Mouse (Mus musculus): ENCODE results near the gene Casd1. TPM values are rescaled to one million over a fixed set of nuclear protein-coding genes. Genes with fewer than 3 reads are reported as not detected.

Casd1 gene
- 32.4 and 34.3 TPM in 2 replicates for polyA plus RNA-seq (2015; fragmentation: Nextera tagmentation; extraction: Ambion mirVana)

DNA sequence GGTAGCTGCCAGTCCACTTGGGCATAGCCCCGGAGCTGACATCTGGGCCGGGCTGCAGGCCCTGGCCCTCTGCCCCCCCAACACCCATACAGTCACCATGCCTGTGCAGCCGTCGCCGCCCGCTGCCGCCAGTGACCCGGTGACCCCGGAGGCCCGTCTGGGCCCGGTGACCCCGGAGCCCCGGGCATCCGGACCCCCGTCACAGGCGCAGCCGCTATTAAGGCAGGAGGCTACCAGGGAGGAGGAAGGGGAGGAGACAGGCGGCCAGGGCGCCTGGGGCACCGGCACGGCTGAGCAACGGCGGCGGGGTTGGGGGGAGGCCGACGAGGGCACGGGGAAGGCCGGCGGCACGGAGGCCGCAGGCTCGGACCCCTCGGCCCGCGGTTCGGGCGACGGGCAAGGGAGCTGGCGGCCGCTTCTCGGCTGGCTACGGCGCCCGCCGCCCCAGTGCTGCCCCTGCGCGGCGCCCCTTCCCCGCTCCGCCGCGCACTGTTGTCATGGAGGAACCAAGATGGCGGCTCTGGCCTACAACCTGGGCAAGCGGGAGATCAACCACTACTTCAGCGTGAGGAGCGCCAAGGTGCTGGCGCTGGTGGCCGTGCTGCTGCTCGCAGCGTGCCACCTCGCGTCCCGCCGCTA lies at the start of gene Casd1:
Casd1 (plus strand) TSS at position 182 of the 639 bp plus-strand sequence.
- Histone ChIP-seq H3K9me3 (no peaks in the 10 kb centered on the region), H3K9ac (peak within 1 kb of the TSS; percentile 99), H3K27ac (peak within 1 kb of the TSS; percentile 92), H3K4me1 (peaks cover 27% of the 10 kb centered on the region), H3K36me3 (no peaks in the 10 kb centered on the region), H3K4me3 (peak within 1 kb of the TSS; percentile 87), H3K4me2 (peak within 1 kb of the TSS; percentile 82), H3K27me3 (no peaks in the 10 kb centered on the region)
- WGBS: 2% methylated on average over 59 of the region's 64 CpGs
- ATAC-seq (ENCODE audit: borderline replicate concordance, extremely low read depth, low FRiP score, low TSS enrichment): peak; percentile 83

DNA sequence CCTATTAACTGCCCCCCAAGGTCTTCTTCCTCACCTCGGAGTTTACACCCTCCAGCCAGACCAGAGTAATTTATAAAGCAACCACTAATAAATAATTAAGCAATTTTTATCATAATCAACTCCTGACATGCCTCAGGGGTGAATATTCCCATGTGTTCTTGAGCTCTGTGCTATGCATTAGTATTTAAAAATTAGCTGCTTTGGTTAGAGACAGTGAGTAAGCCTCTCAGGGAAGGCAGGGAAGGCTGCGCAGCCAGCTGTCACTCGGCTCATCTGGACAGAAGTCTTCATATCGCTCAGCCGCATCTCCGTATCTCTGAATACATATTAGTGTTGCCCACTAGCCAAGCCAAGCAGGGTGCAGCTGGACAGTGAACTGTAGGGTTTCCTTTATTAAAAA lies 45.3 kb upstream of the Casd1 start:
- H3K9me3 ChIP-seq: no peaks in the 10 kb centered on the region
- no peaks in the 10 kb centered on the region for H3K36me3 ChIP-seq
- no peak overlapping the region for H3K4me3 ChIP-seq
- ATAC-seq (ENCODE audit: borderline replicate concordance, extremely low read depth, low FRiP score, low TSS enrichment): no peak
- H3K27me3 ChIP-seq: no peaks in the 10 kb centered on the region
- 64% methylated on average over 6 of the region's 6 CpGs for WGBS
- no peak overlapping the region for H3K4me2 ChIP-seq
- H3K9ac ChIP-seq: no peak overlapping the region
- peaks cover 7% of the 10 kb centered on the region; the same call in 1 of the 2 replicates for H3K4me1 ChIP-seq
- no peak overlapping the region for H3K27ac ChIP-seq

- Histone ChIP-seq H3K27ac (no peak overlapping the region), H3K4me2 (no peak overlapping the region), H3K4me1 (peaks cover 20% of the 10 kb centered on the region), H3K4me3 (no peak overlapping the region), H3K36me3 (no peaks in the 10 kb centered on the region), H3K27me3 (no peaks in the 10 kb centered on the region), H3K9ac (no peak overlapping the region), H3K9me3 (no peaks in the 10 kb centered on the region)
- 63% methylated on average over 8 of the region's 8 CpGs for WGBS
- no peak for ATAC-seq (ENCODE audit: borderline replicate concordance, extremely low read depth, low FRiP score, low TSS enrichment)
These were observed 43.6 kb upstream of the Casd1 start for GRCm38 (mm10) chr6:4557086-4557485.

- 13% methylated on average over 7 of the region's 7 CpGs for whole genome bisulfite sequencing
- Histone ChIP-seq H3K9ac (no peak overlapping the region), H3K4me2 (peak overlapping the region; percentile 26; the same call in 1 of the 2 replicates), H3K27ac (no peak overlapping the region), H3K4me3 (no peak overlapping the region), H3K4me1 (peaks cover 21% of the 10 kb centered on the region), H3K27me3 (no peaks in the 10 kb centered on the region), H3K9me3 (no peaks in the 10 kb centered on the region), H3K36me3 (no peaks in the 10 kb centered on the region)
- peak; percentile 53 for ATAC-seq (ENCODE audit: borderline replicate concordance, extremely low read depth, low FRiP score, low TSS enrichment)
These were observed 43.0 kb upstream of the Casd1 start for GRCm38 (mm10) chr6:4557678-4558077.

DNA sequence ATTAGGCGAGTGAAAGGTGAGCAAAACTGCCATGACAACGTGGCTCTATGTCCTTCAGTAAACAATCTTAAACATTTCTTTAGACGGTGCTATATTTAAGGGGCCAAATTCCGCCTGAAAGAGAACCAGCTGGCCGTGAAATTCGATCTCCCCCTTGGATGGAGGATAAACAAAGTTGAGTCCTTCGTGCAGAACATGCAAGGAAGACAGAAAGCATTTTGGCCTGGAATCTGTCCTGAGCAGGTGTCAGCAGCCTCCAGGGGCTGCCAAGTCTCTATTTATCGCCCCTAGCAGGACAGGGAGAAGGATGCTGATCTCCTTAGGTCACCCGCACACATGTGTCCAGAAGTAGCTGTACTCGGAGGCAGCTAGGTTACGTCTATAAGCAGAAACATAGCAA lies 39.5 kb upstream of the Casd1 start:
- H3K4me2 ChIP-seq: no peak overlapping the region
- peak overlapping the region; percentile 24; the same call in 1 of the 2 replicates for H3K27ac ChIP-seq
- peaks cover 23% of the 10 kb centered on the region for H3K4me1 ChIP-seq
- no peak overlapping the region for H3K9ac ChIP-seq
- ATAC-seq (ENCODE audit: borderline replicate concordance, extremely low read depth, low FRiP score, low TSS enrichment): peak; percentile 36; the same call in 1 of the 2 replicates
- no peaks in the 10 kb centered on the region for H3K9me3 ChIP-seq
- H3K27me3 ChIP-seq: no peaks in the 10 kb centered on the region
- H3K36me3 ChIP-seq: no peaks in the 10 kb centered on the region
- no peak overlapping the region for H3K4me3 ChIP-seq
- 8% methylated on average over 11 of the region's 11 CpGs for WGBS

- H3K36me3 ChIP-seq: no peaks in the 10 kb centered on the region
- H3K9me3 ChIP-seq: no peaks in the 10 kb centered on the region
- H3K9ac ChIP-seq: no peak overlapping the region
- H3K4me1 ChIP-seq: peaks cover 23% of the 10 kb centered on the region
- H3K27ac ChIP-seq: peak overlapping the region; percentile 24; the same call in 1 of the 2 replicates
- no peak overlapping the region for H3K4me3 ChIP-seq
- no peaks in the 10 kb centered on the region for H3K27me3 ChIP-seq
- no peak for ATAC-seq (ENCODE audit: borderline replicate concordance, extremely low read depth, low FRiP score, low TSS enrichment)
- H3K4me2 ChIP-seq: no peak overlapping the region
These were observed 39.0 kb upstream of the Casd1 start for GRCm38 (mm10) chr6:4561621-4562020.

- Histone ChIP-seq H3K9me3 (no peaks in the 10 kb centered on the region), H3K36me3 (no peaks in the 10 kb centered on the region), H3K27me3 (no peaks in the 10 kb centered on the region), H3K4me1 (peaks cover 23% of the 10 kb centered on the region), H3K4me3 (no peak overlapping the region), H3K4me2 (no peak overlapping the region), H3K27ac (no peak overlapping the region), H3K9ac (no peak overlapping the region)
- peak; percentile 71; the same call in 1 of the 2 replicates for ATAC-seq (ENCODE audit: borderline replicate concordance, extremely low read depth, low FRiP score, low TSS enrichment)
- 27% methylated on average over 1 of the region's 1 CpGs for WGBS
These were observed 38.2 kb upstream of the Casd1 start for GRCm38 (mm10) chr6:4562401-4562800.

GRCm38 (mm10) chr6:4563477-4563876 lies 37.2 kb upstream of the Casd1 start:
- Histone ChIP-seq H3K4me3 (no peak overlapping the region), H3K4me2 (no peak overlapping the region), H3K9me3 (no peaks in the 10 kb centered on the region), H3K9ac (no peak overlapping the region), H3K27me3 (no peaks in the 10 kb centered on the region), H3K4me1 (peaks cover 16% of the 10 kb centered on the region), H3K36me3 (no peaks in the 10 kb centered on the region), H3K27ac (no peak overlapping the region)
- ATAC-seq (ENCODE audit: borderline replicate concordance, extremely low read depth, low FRiP score, low TSS enrichment): no peak
- WGBS: 59% methylated on average over 5 of the region's 5 CpGs

- Histone ChIP-seq H3K27me3 (no peaks in the 10 kb centered on the region), H3K9me3 (no peaks in the 10 kb centered on the region), H3K27ac (no peak overlapping the region), H3K4me2 (no peak overlapping the region), H3K4me3 (no peak overlapping the region), H3K36me3 (no peaks in the 10 kb centered on the region), H3K9ac (no peak overlapping the region), H3K4me1 (no peaks in the 10 kb centered on the region)
- no peak for ATAC-seq (ENCODE audit: borderline replicate concordance, extremely low read depth, low FRiP score, low TSS enrichment)
- 60% methylated on average over 4 of the region's 4 CpGs for WGBS
These were observed 30.2 kb upstream of the Casd1 start for GRCm38 (mm10) chr6:4570412-4570811.

GRCm38 (mm10) chr6:4577756-4578155 lies 22.9 kb upstream of the Casd1 start:
- 52% methylated on average over 5 of the region's 5 CpGs for WGBS
- Histone ChIP-seq H3K4me2 (no peak overlapping the region), H3K36me3 (no peaks in the 10 kb centered on the region), H3K27ac (no peak overlapping the region), H3K4me3 (no peak overlapping the region), H3K9me3 (no peaks in the 10 kb centered on the region), H3K9ac (no peak overlapping the region), H3K4me1 (0 out of 2 replicates have a peak, but pooled peaks cover 3% of the 10 kb centered on the region), H3K27me3 (no peaks in the 10 kb centered on the region)
- no peak for ATAC-seq (ENCODE audit: borderline replicate concordance, extremely low read depth, low FRiP score, low TSS enrichment)

DNA sequence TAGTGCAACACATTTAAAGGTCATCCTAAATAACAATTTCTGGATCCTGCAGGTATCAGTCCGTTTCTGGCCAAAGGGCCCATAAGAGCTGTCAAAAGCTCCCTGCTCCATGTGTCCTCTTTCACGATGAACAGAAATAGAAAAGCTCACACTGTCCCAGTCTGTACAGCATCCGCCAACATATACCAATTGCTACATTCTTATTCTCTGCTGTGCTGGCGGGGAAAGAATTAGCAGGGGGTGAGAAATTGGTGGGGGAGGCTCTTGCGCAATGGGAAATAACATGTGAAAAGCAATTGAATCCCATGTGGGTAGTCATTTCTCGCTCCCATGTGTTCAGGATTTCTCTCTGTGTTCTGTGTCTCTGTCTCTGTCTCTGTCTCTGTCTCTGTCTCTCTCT lies 22.3 kb upstream of the Casd1 start:
- H3K27ac ChIP-seq: no peak overlapping the region
- H3K36me3 ChIP-seq: no peaks in the 10 kb centered on the region
- no peak overlapping the region for H3K9ac ChIP-seq
- 0 out of 2 replicates have a peak, but pooled peaks cover 3% of the 10 kb centered on the region for H3K4me1 ChIP-seq
- no peak overlapping the region for H3K4me2 ChIP-seq
- peak; percentile 70; the same call in 1 of the 2 replicates for ATAC-seq (ENCODE audit: borderline replicate concordance, extremely low read depth, low FRiP score, low TSS enrichment)
- no peaks in the 10 kb centered on the region for H3K27me3 ChIP-seq
- H3K4me3 ChIP-seq: no peak overlapping the region
- WGBS: 73% methylated on average over 6 of the region's 6 CpGs
- no peaks in the 10 kb centered on the region for H3K9me3 ChIP-seq

DNA sequence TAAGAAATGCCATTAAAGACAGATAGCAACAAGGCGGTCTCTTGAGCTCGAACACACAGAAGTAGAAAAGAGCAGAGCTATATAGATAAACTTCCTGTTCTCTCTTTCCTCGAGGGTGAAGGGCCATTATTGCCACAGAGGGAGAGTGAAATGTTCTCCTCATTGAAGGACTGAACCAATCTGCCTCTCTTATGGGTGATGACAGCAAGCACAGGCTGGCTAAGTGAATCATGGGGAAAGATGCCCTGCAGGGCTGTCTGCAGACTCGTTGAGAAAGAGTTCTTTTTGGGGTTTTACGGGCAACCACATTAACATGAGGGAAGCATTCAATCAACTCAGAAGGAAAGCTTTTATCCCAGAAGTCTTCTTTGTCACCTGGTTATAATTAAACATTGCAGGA lies 21.0 kb upstream of the Casd1 start:
- Histone ChIP-seq H3K27me3 (no peaks in the 10 kb centered on the region), H3K36me3 (no peaks in the 10 kb centered on the region), H3K9me3 (no peaks in the 10 kb centered on the region), H3K4me1 (0 out of 2 replicates have a peak, but pooled peaks cover 3% of the 10 kb centered on the region), H3K9ac (no peak overlapping the region), H3K27ac (no peak overlapping the region), H3K4me3 (no peak overlapping the region), H3K4me2 (no peak overlapping the region)
- 56% methylated on average over 5 of the region's 5 CpGs for WGBS
- no peak for ATAC-seq (ENCODE audit: borderline replicate concordance, extremely low read depth, low FRiP score, low TSS enrichment)

Data from lung, embryonic 15.5 days (tissue).